Mouse (Mus musculus): Measurements from ENCODE around the gene Pcp4l1.

The Pcp4l1 gene

GRCm38 (mm10) chr1:171221281-171222193 is 25.5 kb upstream of the Pcp4l1 start:
- DNase-seq (ENCODE audit: low read depth, low spot score), result peak; percentile 55

DNA sequence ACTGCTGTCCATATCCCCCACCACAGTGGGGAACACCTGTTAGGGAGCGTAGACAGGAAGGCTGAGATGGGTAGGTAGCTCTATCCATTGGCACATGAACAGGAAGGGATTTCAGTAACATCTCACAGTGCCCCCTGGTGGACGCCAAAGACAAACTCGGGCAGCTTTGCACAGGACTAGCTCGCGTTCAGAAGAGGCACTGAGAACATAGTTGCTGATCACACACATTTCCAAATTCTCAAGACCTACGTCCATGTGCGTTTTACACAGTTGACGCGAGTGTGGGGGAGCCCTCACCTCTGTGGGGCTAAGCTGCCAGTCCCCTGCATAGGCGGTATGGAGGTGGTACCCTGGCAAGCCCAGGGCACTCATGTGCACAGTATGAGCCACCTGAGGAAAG is 24.8 kb upstream of the Pcp4l1 start:
- DNase-seq (ENCODE audit: low read depth, low spot score), result peak; percentile 92

GRCm38 (mm10) chr1:171216241-171216955 is 20.3 kb upstream of the Pcp4l1 start:
- DNase-seq (ENCODE audit: low read depth, low spot score), result no peak

DNA sequence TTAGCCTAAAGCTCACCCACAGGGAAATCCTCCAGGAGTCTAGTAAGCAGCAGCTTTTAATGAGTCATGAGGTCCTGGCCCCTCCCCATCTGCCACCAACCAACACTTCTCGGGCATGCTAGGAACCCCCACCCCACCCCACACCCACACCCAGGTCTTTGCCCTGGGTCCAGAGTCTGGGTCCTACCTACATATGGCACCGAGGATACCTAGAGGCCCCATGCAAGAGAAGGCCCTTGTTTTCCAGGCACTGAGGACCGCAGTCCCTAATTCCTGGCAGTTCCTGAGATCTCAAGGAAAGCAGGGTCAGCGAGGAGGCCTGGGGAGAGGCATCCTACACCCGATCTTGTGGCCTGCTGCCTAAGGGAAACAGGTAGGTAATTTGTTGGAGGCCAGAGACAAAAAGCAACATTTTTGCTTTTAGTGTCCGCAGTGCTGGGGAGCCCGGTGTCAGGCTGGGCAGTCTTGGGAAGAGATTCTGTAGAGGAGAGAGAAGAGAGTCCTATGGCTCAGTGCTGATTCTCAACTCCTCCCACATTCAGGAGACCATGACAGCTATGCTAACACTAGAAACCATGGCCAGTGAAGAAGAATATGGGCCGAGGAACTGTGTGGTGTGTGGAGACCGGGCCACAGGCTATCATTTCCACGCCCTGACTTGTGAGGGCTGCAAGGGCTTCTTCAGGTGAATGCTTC is 17.9 kb upstream of the Pcp4l1 start, which contains the start of gene Nr1i3:
TSS of gene Nr1i3 (plus strand) at position 170 of the 696 bp plus-strand sequence.
- no peak for DNase-seq (ENCODE audit: low read depth, low spot score)

GRCm38 (mm10) chr1:171212854-171213253 is 16.8 kb upstream of the Pcp4l1 start:
- no peak for DNase-seq (ENCODE audit: low read depth, low spot score)

DNA sequence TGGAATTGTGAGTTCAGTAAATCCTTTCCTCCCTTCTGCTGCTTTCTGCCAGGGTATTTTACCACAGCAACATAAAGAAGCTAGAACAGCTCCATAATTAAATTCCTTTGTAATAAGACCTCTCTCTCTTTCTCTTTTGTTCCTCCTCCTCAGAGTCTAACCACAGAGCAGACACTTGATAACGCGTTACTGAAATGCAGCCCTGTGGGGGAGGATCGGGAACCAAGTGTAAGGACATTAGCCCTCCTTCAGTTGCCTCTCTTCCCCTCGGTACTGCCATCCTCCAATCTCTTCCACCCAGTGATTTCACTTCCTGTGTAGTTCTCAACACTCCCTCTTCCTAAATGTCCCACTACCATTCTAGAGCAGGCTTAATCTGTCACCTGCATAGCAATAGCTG is 13.3 kb upstream of the Pcp4l1 start:
- DNase-seq (ENCODE audit: low read depth, low spot score), result no peak

- DNase-seq (ENCODE audit: low read depth, low spot score), result no peak
These were observed 9.8 kb upstream of the Pcp4l1 start for GRCm38 (mm10) chr1:171205704-171206493.

DNA sequence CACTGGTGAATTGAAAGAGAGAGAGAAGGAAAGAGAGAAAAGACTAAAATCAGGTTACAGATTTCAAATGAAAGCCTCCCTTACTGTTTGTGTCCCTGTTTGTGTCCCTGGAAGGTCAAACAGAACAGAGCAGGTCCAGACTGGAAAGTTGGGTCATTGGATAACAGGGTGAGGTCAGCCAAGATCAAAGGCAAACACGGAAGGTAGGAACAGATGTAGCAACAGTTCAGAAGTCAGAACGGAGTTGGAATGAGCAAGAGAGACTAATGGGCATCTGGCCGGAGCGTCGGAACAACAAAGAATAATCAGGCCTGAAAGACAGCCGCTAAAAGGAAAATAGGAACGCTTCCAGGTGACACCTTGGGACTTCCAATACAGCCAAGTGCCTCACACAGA is 8.2 kb upstream of the Pcp4l1 start:
- DNase-seq (ENCODE audit: low read depth, low spot score), result peak; percentile 69

DNA sequence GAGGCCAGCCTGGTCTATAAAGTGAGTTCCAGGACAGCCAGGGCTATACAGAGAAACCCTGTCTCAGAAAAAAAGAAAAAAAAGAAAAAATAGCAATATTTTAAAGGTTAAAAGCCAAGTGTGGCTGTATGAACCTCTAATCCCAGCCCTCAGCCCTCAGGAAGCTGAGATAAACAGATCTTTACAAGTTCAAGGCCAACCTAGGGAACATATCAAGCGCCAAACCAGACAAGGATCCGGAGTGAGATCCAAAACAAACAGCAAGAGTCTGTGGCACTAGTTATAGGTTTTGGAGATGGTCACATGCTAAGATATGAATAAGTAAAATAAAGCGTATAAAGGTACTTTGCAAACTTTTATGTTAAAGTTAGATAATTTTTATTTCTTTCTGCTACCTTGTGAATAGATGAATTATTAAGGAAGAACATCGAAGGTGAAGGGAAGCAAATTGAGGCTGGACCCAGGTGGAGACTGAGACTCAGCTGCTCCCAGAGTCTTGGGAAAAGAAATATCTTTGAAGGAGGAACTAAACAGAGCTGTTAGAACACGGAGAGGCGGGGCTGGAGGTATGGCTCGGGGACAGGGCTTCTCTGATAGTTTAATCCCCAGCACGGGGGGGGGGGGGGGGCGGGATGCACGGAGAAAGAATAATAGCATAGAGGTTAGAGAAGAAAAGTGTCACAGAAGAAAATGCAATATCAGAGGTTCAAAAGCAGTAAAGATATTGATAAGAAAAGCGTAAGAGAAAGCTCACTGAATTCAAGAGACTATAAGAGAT is 7.6 kb upstream of the Pcp4l1 start:
- DNase-seq (ENCODE audit: low read depth, low spot score), result no peak

- no peak for DNase-seq (ENCODE audit: low read depth, low spot score)
These were observed 4.7 kb upstream of the Pcp4l1 start for GRCm38 (mm10) chr1:171200769-171201168.

GRCm38 (mm10) chr1:171199532-171199931 is 3.5 kb upstream of the Pcp4l1 start:
- DNase-seq (ENCODE audit: low read depth, low spot score), result no peak

DNA sequence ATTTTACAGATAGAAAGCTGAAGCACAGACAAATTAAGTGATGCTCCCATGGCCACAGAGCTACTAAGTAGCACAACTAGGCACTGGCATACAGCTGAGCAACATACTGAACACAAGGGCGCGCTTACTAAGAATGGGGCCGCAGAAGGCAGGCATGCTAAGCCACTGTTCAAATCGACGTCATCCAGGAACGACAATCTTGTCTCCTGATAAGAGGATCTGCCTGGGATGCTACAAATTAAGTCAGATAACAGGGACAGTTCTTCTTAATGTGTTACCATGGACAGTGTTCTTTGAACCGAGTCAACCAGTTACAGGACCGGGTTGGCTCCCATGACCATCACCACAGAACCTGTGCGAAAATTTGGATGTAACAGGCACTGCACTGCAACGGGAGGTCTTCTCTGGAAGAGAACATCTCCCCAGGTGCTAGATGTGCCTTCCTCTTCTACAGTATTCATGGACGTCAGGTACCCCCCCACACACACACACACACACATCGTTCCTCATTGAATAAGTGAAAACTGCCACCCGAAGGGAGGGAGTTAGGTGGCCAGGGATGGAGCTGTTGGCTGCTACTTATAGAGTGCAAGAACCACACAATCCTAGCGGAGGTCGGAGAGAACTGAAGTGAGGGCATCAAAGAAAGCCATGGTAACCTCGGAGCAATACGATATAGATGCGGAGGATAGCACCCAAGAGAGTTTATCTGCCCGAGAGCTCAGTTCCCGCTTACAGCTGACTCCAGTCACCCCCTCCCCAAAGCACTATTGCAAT is 834 bp downstream of the Pcp4l1 start:
- no peak for DNase-seq (ENCODE audit: low read depth, low spot score)

DNA sequence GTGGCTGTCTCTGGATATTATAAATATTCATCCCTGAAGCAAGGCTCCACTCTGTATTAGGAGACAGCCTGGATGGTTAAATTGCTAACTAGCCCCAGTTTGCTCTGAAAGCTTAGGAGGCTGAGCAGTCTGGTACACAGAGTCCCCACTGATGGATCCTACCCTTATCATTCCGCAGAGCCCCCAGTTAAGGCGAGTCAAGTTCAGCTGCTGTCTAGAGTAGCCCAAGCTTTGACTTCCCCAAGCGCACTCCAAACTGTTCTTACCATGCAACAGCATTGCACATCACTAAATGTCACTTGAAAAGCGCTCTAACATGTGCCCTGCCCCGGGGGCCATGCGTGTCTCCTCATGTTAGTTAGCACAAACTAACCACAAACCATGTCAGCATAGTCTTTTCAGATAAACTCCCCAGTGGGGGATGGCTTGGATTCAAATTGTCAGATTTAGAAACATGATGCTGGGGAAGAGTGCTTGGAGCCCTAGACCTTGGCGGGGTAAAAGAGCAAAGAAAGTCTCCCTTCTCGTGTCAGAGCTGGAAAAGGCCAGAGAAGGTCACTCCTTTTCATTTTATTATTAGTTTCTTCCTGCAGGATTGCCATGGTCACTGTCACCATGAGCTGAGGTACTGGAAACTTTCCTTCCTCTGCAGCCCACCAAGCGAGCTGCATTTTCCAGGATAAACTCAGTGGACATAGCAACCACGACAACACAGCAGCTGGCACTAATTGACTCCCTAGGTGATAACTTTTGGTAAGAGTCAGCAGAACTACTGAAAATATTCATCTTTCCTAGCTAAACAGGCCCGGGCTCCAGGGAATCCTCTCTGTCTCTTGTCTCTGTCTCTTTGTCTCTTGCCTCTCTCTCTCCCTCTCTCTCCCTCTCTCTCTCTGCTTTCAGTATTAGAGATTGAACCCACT is 1.9 kb downstream of the Pcp4l1 start:
- DNase-seq (ENCODE audit: low read depth, low spot score), result no peak

- DNase-seq (ENCODE audit: low read depth, low spot score), result no peak
These were observed 2.8 kb downstream of the Pcp4l1 start for GRCm38 (mm10) chr1:171193093-171193840.

DNA sequence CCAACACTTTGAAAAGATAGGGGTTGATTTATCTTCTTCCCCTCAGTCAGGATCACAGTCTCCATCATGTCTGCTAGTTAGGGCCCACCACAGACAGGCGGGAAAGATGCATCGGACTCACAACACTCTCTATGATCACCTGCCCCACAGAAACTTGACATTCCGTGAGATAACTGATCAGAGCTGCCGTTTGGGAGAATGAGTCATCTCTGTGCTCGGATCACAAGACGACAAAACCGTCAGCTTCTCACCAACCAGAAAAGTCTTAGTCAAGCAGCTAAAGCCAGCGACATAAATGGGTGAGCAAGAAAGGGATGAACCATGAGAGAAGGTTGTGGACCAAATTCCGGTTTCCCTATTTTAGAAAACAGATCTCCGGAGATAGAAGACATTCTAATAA is 3.8 kb downstream of the Pcp4l1 start:
- DNase-seq (ENCODE audit: low read depth, low spot score), result no peak

- no peak for DNase-seq (ENCODE audit: low read depth, low spot score)
These were observed 5.2 kb downstream of the Pcp4l1 start for GRCm38 (mm10) chr1:171190832-171191231.

DNA sequence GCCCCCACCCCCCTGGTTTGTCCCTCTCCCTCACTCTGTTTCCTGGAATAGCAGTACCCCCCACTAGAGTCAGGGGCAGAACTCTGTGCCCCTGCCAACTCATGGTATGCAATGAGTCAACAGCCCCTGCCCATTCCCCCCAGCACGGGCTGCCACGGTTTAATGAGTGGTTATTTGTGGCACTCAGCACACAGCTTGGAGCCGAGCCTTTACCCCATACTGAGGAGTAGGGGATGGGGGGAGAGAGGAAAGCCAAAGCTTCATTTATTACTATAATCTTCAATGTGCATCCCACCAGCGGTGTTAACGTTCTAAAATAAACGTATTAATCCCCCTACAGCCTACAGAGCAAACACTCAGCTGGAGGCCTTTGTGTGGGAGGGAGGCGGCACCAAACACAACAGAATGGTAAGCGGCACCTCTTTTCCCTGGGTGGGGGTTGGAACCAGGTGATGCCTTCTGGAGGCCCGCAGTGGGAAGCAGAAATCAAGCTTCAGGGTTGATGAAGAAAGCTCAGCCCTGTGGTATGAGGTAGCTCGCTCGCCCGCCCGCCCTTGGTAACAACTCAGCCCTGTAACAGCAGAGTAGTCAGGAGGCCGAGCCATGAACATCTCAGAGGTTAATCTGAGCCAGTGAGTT is 6.5 kb downstream of the Pcp4l1 start:
- DNase-seq (ENCODE audit: low read depth, low spot score), result peak; percentile 39
